Mouse (Mus musculus): Measurements from ENCODE around the gene Psma7. TPM values are rescaled to one million over a fixed set of nuclear protein-coding genes. Genes with fewer than 3 reads are reported as not detected.

Psma7 gene
- polyA plus RNA-seq, 1 experiment from 2014 or later, result 423 TPM

DNA sequence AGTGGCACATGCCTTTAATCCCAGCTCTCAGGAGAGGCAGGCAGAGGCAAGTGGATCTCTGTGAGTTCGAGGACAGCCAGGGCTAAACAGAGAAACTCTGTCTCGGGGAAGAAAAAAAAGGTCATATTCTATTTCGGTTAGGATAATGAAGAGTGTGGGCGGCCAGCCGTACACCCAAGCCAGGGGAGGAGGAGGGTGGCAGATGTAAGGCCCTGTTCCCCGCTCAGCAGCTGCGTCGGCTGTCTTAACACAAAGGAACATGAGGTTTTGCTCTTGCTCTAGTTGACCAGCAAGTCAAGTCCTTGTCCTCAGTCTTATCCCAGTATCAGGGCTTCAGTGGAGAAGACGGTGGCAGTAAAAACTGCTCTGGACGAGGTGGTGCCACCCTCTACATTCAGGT lies 40.8 kb upstream of the Psma7 start:
- no peak overlapping the region for H3K4me2 ChIP-seq (replicated peaks; ENCODE audit: low read depth)
- 94% methylated on average over 10 of the region's 10 CpGs for WGBS
- ATAC-seq, result no peak

DNA sequence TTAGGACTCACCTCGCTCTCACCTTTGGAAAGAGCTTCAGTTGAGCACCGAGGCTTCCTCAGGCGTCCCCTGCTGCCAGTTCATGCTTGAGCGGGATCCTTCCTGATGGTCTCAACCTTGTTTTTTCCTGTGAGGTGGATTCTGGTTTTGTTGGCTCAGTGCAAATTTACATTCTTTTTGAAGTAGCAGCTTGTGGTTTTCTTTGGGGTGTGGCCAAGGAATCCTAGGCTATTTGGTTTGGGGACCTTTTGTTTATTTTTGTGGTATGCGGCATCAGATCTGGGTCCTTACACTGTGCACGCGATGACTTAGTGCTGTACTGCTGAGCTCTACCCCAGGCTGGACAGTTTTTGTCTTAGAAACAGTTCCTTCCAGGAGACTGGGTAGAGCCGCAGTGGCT lies 38.4 kb upstream of the Psma7 start:
- H3K4me2 ChIP-seq (replicated peaks; ENCODE audit: low read depth), result no peak overlapping the region
- no peak for TF ChIP-seq CTCF (IDR thresholded peaks at IDR 0.05; ENCODE audit: low read depth)
- WGBS, result 73% methylated on average over 8 of the region's 8 CpGs

More for the DNA sequence above, 40.8 kb upstream of the Psma7 start:
- H3K36me3 ChIP-seq (ENCODE audit: control insufficient read depth, insufficient read depth), result peaks cover 21% of the 10 kb centered on the region
- H3K4me3 ChIP-seq (ENCODE audit: low read depth, low read length), result no peak overlapping the region
- H3K9ac ChIP-seq (ENCODE audit: low read depth, low read length), result no peak overlapping the region
- no peak for TF ChIP-seq CTCF (IDR thresholded peaks at IDR 0.05; ENCODE audit: low read depth)
- no peaks in the 10 kb centered on the region for H3K27me3 ChIP-seq (replicated peaks; ENCODE audit: control insufficient read depth, insufficient read depth, low read length)
- no peak overlapping the region for H3K27ac ChIP-seq (ENCODE audit: low read depth, low read length)
- H3K9me3 ChIP-seq (ENCODE audit: control insufficient read depth), result no peaks in the 10 kb centered on the region
- H3K4me1 ChIP-seq (replicated peaks; ENCODE audit: control insufficient read depth, insufficient read depth, low read length), result no peaks in the 10 kb centered on the region

DNA sequence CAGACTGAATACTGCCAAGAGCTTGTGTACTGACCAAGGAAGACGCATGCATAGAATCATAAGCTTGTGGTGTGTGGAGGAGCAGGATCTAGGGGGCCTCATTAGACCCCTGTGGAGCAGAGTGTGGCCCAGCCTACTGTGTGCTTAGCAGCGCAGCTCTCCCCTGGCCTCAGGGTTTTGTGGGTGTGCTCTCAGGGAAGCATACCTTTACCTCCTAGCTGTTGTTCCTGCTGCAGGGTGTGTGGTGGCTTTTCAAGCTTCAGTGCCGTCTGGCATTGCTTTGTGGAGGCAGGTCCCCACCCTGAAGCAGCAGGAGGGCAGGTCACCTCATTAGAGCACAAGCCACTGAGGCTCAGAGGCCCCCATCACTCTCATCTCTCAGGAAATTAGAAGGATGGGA lies 35.4 kb upstream of the Psma7 start:
- no peak overlapping the region for H3K4me3 ChIP-seq (ENCODE audit: low read depth, low read length)
- no peak overlapping the region for H3K27ac ChIP-seq (ENCODE audit: low read depth, low read length)
- no peak for TF ChIP-seq CTCF (IDR thresholded peaks at IDR 0.05; ENCODE audit: low read depth)
- H3K4me2 ChIP-seq (replicated peaks; ENCODE audit: low read depth), result no peak overlapping the region
- WGBS, result 76% methylated on average over 3 of the region's 3 CpGs
- H3K9ac ChIP-seq (ENCODE audit: low read depth, low read length), result no peak overlapping the region
- no peaks in the 10 kb centered on the region for H3K9me3 ChIP-seq (ENCODE audit: control insufficient read depth)
- peaks cover 28% of the 10 kb centered on the region; the same call in 1 of the 2 replicates for H3K36me3 ChIP-seq (ENCODE audit: control insufficient read depth, insufficient read depth)
- no peaks in the 10 kb centered on the region for H3K27me3 ChIP-seq (replicated peaks; ENCODE audit: control insufficient read depth, insufficient read depth, low read length)
- no peak for ATAC-seq
- no peaks in the 10 kb centered on the region for H3K4me1 ChIP-seq (replicated peaks; ENCODE audit: control insufficient read depth, insufficient read depth, low read length)

More for the DNA sequence above, 38.4 kb upstream of the Psma7 start:
- Histone ChIP-seq H3K36me3 (ENCODE audit: control insufficient read depth, insufficient read depth) (peaks cover 31% of the 10 kb centered on the region), H3K4me1 (replicated peaks; ENCODE audit: control insufficient read depth, insufficient read depth, low read length) (no peaks in the 10 kb centered on the region), H3K9ac (ENCODE audit: low read depth, low read length) (no peak overlapping the region), H3K27ac (ENCODE audit: low read depth, low read length) (no peak overlapping the region), H3K4me3 (ENCODE audit: low read depth, low read length) (no peak overlapping the region), H3K27me3 (replicated peaks; ENCODE audit: control insufficient read depth, insufficient read depth, low read length) (no peaks in the 10 kb centered on the region), H3K9me3 (ENCODE audit: control insufficient read depth) (no peaks in the 10 kb centered on the region)
- no peak for ATAC-seq

DNA sequence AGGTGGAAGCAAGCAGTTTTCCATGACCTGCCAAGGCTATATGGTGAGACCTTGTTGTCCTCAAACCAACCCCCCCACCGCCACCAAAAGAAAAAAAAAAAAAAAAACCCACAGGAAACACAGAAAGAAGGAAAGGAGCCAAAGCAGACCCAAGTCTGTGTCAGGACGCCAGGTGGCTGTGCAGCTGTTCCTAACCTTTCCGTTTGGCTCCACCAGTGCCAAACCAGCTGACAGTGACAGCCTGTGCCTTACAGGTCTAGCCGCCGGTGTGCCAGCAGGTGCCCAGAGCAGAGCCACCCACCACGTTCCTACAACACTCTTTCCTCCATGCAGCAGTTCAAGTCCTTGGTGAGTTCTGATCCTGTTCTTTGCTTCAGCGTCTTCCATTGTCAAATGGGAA lies 30.7 kb upstream of the Psma7 start:
- peaks cover 4% of the 10 kb centered on the region for H3K4me1 ChIP-seq (replicated peaks; ENCODE audit: control insufficient read depth, insufficient read depth, low read length)
- H3K27me3 ChIP-seq (replicated peaks; ENCODE audit: control insufficient read depth, insufficient read depth, low read length), result no peaks in the 10 kb centered on the region
- ATAC-seq, result no peak
- H3K27ac ChIP-seq (ENCODE audit: low read depth, low read length), result no peak overlapping the region
- no peaks in the 10 kb centered on the region for H3K9me3 ChIP-seq (ENCODE audit: control insufficient read depth)
- no peak for TF ChIP-seq CTCF (IDR thresholded peaks at IDR 0.05; ENCODE audit: low read depth)
- H3K9ac ChIP-seq (ENCODE audit: low read depth, low read length), result no peak overlapping the region
- 92% methylated on average over 7 of the region's 7 CpGs for WGBS
- peaks cover 17% of the 10 kb centered on the region; the same call in 1 of the 2 replicates for H3K36me3 ChIP-seq (ENCODE audit: control insufficient read depth, insufficient read depth)
- H3K4me2 ChIP-seq (replicated peaks; ENCODE audit: low read depth), result no peak overlapping the region
- no peak overlapping the region for H3K4me3 ChIP-seq (ENCODE audit: low read depth, low read length)

DNA sequence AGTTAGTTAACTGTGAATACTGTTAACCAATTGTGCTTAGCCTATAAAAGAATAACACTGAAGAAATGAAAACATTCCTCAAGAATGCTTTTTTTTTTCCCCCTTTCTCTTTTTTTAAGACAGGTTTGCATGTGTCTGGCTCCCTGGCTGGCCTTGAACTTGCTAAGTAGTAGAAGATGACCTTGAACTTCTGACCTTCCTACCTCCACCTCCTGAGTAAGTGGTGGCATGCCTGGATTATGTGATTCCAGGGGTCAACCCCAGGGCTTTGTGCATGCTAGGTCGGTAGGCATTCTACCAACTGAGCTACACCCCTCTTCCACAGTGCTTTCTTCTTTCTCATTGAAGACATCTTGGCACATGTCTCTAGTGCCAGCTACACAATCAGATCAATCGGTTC lies 29.4 kb upstream of the Psma7 start:
- 64% methylated on average over 2 of the region's 2 CpGs for WGBS
- no peak overlapping the region for H3K9ac ChIP-seq (ENCODE audit: low read depth, low read length)
- no peak overlapping the region for H3K27ac ChIP-seq (ENCODE audit: low read depth, low read length)
- no peak for ATAC-seq
- peaks cover 4% of the 10 kb centered on the region for H3K4me1 ChIP-seq (replicated peaks; ENCODE audit: control insufficient read depth, insufficient read depth, low read length)
- no peaks in the 10 kb centered on the region for H3K27me3 ChIP-seq (replicated peaks; ENCODE audit: control insufficient read depth, insufficient read depth, low read length)
- peaks cover 9% of the 10 kb centered on the region; the same call in 1 of the 2 replicates for H3K36me3 ChIP-seq (ENCODE audit: control insufficient read depth, insufficient read depth)
- no peak overlapping the region for H3K4me2 ChIP-seq (replicated peaks; ENCODE audit: low read depth)
- no peaks in the 10 kb centered on the region for H3K9me3 ChIP-seq (ENCODE audit: control insufficient read depth)
- TF ChIP-seq CTCF (IDR thresholded peaks at IDR 0.05; ENCODE audit: low read depth), result no peak
- H3K4me3 ChIP-seq (ENCODE audit: low read depth, low read length), result no peak overlapping the region

DNA sequence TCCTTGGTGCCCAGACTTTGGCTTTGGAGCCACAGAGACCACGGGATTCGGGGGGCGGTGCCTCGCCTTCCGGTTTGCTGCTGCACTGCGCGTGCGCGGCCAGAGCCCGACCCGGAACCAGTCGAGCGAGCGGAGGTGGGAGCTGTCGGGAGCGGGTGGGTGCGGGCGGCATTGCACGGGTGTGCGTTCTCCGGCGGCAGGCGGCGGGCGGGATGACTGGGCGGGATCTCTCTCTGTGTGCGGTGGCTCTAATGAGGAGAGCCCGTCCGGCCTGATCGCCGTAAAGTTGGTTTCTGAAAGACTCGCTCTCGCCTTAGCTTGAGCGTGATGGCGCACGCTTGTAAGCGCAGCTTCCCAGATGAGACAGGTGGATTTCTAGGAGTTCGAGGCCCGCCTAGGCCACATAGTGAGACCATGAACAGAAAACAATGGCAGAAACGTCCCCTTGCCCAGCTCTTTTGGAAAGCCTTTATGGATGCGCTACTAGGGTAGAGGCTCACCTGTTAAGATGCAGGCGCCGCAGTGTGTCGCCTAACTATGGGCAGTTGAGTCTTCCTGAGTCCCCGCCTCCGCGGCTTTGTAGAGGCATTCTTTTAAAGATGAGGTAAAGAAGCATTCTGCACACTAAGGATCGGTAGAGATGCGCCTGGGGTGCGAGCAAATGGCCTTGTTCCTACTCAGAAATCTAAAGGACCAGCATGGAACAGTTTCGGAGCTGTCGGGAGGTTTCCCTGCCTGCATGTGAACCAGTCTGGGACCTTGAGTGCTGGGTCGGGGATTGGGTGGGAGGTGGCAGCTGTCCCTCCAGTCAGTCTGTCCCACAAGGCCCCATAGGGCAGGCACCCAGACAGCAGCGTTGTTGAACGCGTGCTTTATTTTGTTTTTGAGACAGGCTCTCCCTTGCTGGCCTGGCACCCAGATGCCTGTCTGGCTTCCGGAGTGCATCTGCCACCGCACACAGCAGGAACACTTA lies 28.5 kb upstream of the Psma7 start, which contains the start of gene Mtg2:
Mtg2 (plus strand) TSS at position 108 of the 973 bp plus-strand sequence.
- ATAC-seq, result peak; percentile 95
- WGBS, result 6% methylated on average over 58 of the region's 58 CpGs
- peak within 1 kb of the TSS; percentile 82 for H3K27ac ChIP-seq (ENCODE audit: low read depth, low read length)
- TF ChIP-seq CTCF (IDR thresholded peaks at IDR 0.05; ENCODE audit: low read depth), result no peak; the same call in none of the 2 replicates
- H3K27me3 ChIP-seq (replicated peaks; ENCODE audit: control insufficient read depth, insufficient read depth, low read length), result no peaks in the 10 kb centered on the region
- H3K4me2 ChIP-seq (replicated peaks; ENCODE audit: low read depth), result peak within 1 kb of the TSS; percentile 84
- no peaks in the 10 kb centered on the region for H3K9me3 ChIP-seq (ENCODE audit: control insufficient read depth)
- H3K4me1 ChIP-seq (replicated peaks; ENCODE audit: control insufficient read depth, insufficient read depth, low read length), result peaks cover 4% of the 10 kb centered on the region
- H3K4me3 ChIP-seq (ENCODE audit: low read depth, low read length), result peak within 1 kb of the TSS; percentile 63
- H3K36me3 ChIP-seq (ENCODE audit: control insufficient read depth, insufficient read depth), result peaks cover 9% of the 10 kb centered on the region; the same call in 1 of the 2 replicates
- peak within 1 kb of the TSS; percentile 53 for H3K9ac ChIP-seq (ENCODE audit: low read depth, low read length)

Measured in intestine, postnatal 0 days (tissue).